In genomic region chr3:138560886-138561285, GRCm38 (mm10) we compare ENCODE assay signal across 18 mouse cellular contexts. TPM values are rescaled to one million over a fixed set of nuclear protein-coding genes. Genes with fewer than 3 reads are reported as not detected.
DNase-seq lines count a peak whose midpoint lies in the region; ATAC-seq lines count a peak whose summit lies in the region.
"Had no signal": no experiment of that assay in that cellular context is flagged by ENCODE, and none has a peak within 500 bp of the region (broad histone marks: within the 10 kb centered on the region; RNA-seq: fewer than 3 reads in every experiment).

No protein-coding gene starts in this region.

- H3K4me1 ChIP-seq in hindbrain, embryonic 12.5 days, result no peaks in the 10 kb centered on the region
- no peaks in the 10 kb centered on the region for H3K4me1 ChIP-seq in hindbrain, embryonic 13.5 days (replicated peaks)
- no peaks in the 10 kb centered on the region for H3K4me1 ChIP-seq in neural tube, embryonic 15.5 days
- H3K4me1 ChIP-seq in limb, embryonic 10.5 days, result 0 out of 2 replicates have a peak, but pooled peaks cover 5% of the 10 kb centered on the region

- DNase-seq in neural tube, embryonic 10.5 days (ENCODE audit: extremely low spot score, low spot score), result peak; percentile 27
- no peak for DNase-seq in limb, embryonic 10.5 days (ENCODE audit: low spot score)
- no peak for DNase-seq in kidney, adult 18-20 months
- DNase-seq in testis, postnatal 10 days (ENCODE audit: low spot score), result no peak
- DNase-seq: B cell, adult 2 months; cerebellum, adult 9-11 months; gastrocnemius, postnatal 14 days; heart, adult 18-20 months; kidney, adult 2 months; kidney, postnatal 25 days; lung, adult 18-20 months had no signal

- peaks cover 17% of the 10 kb centered on the region for H3K36me3 ChIP-seq in hindbrain, embryonic 12.5 days
- peaks cover 27% of the 10 kb centered on the region for H3K36me3 ChIP-seq in hindbrain, embryonic 13.5 days
- H3K36me3 ChIP-seq in neural tube, embryonic 15.5 days, result peaks cover 14% of the 10 kb centered on the region
- H3K36me3 ChIP-seq in limb, embryonic 10.5 days, result peaks cover 49% of the 10 kb centered on the region

- H3K27me3 ChIP-seq in hindbrain, embryonic 12.5 days, result no peaks in the 10 kb centered on the region
- H3K27me3 ChIP-seq in hindbrain, embryonic 13.5 days, result no peaks in the 10 kb centered on the region
- H3K27me3 ChIP-seq in neural tube, embryonic 15.5 days (replicated peaks), result no peaks in the 10 kb centered on the region
- H3K27me3 ChIP-seq in limb, embryonic 10.5 days (ENCODE audit: low read depth, poor library complexity, severe bottlenecking), result no peaks in the 10 kb centered on the region
- H3K27me3 ChIP-seq: heart, embryonic 13.5 days; neural tube, embryonic 13.5 days had no signal

- H3K4me3 ChIP-seq in hindbrain, embryonic 12.5 days, result no peak overlapping the region
- H3K4me3 ChIP-seq in hindbrain, embryonic 13.5 days, result no peak overlapping the region
- H3K4me3 ChIP-seq in neural tube, embryonic 15.5 days (replicated peaks), result no peak overlapping the region
- no peak overlapping the region for H3K4me3 ChIP-seq in limb, embryonic 10.5 days
- H3K4me3 ChIP-seq: heart, embryonic 13.5 days; neural tube, embryonic 13.5 days had no signal

- WGBS in hindbrain, embryonic 12.5 days, result 76% methylated on average over 3 of the region's 3 CpGs
- 66% methylated on average over 3 of the region's 3 CpGs for WGBS in hindbrain, embryonic 13.5 days
- 24% methylated on average over 3 of the region's 3 CpGs for WGBS in neural tube, embryonic 15.5 days
- 94% methylated on average over 3 of the region's 3 CpGs for WGBS in limb, embryonic 10.5 days

- no peak; the same call in 1 of the 2 replicates for ATAC-seq in hindbrain, embryonic 12.5 days (ENCODE audit: low FRiP score)
- ATAC-seq in hindbrain, embryonic 13.5 days (ENCODE audit: low FRiP score), result no peak
- ATAC-seq in neural tube, embryonic 15.5 days (ENCODE audit: low FRiP score), result no peak
- ATAC-seq: forebrain, embryonic 14.5 days had no signal

- no peak overlapping the region for H3K4me2 ChIP-seq in hindbrain, embryonic 12.5 days (replicated peaks)
- no peak overlapping the region for H3K4me2 ChIP-seq in hindbrain, embryonic 13.5 days
- H3K4me2 ChIP-seq in neural tube, embryonic 15.5 days, result no peak overlapping the region
- H3K4me2 ChIP-seq: heart, embryonic 13.5 days; liver, embryonic 11.5 days; neural tube, embryonic 13.5 days had no signal

- no peaks in the 10 kb centered on the region for H3K9me3 ChIP-seq in hindbrain, embryonic 12.5 days (replicated peaks)
- no peaks in the 10 kb centered on the region for H3K9me3 ChIP-seq in hindbrain, embryonic 13.5 days
- no peaks in the 10 kb centered on the region for H3K9me3 ChIP-seq in neural tube, embryonic 15.5 days (replicated peaks)
- H3K9me3 ChIP-seq in limb, embryonic 10.5 days (replicated peaks), result no peaks in the 10 kb centered on the region
- H3K9me3 ChIP-seq: heart, embryonic 13.5 days; neural tube, embryonic 13.5 days had no signal

- H3K9ac ChIP-seq in hindbrain, embryonic 12.5 days, result no peak overlapping the region
- no peak overlapping the region for H3K9ac ChIP-seq in hindbrain, embryonic 13.5 days
- H3K9ac ChIP-seq in neural tube, embryonic 15.5 days (replicated peaks), result no peak overlapping the region
- H3K9ac ChIP-seq: heart, embryonic 13.5 days; neural tube, embryonic 13.5 days had no signal

- H3K27ac ChIP-seq in hindbrain, embryonic 12.5 days, result 0 out of 2 replicates have a peak overlapping the region, but pooled peaks have one; percentile 3
- no peak overlapping the region for H3K27ac ChIP-seq in hindbrain, embryonic 13.5 days
- no peak overlapping the region for H3K27ac ChIP-seq in neural tube, embryonic 15.5 days (replicated peaks)
- H3K27ac ChIP-seq in limb, embryonic 10.5 days, result peak overlapping the region; percentile 58; the same call in 1 of the 2 replicates
- H3K27ac ChIP-seq: heart, embryonic 13.5 days; neural tube, embryonic 13.5 days had no signal

RNA-seq across cellular contexts. Expression of gene Eif4e, which starts 34.9 kb away (rescaled TPM):
- 300 and 313 TPM in 2 replicates for polyA plus RNA-seq in hindbrain, embryonic 12.5 days (2016; fragmentation: Nextera tagmentation; extraction: Ambion mirVana)
- polyA plus RNA-seq in hindbrain, embryonic 13.5 days (2015; fragmentation: Nextera tagmentation; extraction: Ambion mirVana), result 317 and 323 TPM in 2 replicates
- 320 and 328 TPM in 2 replicates for polyA plus RNA-seq in neural tube, embryonic 15.5 days (2015; fragmentation: Nextera tagmentation; extraction: Ambion mirVana)
- 540 and 565 TPM in 2 replicates for polyA plus RNA-seq in limb, embryonic 10.5 days (2016; fragmentation: Nextera tagmentation; extraction: Ambion mirVana)

Comparison
In these comparisons a context has a peak if more than half of its experiments do, and no peak if none do; other contexts are left out.
1. H3K27ac ChIP-seq: peak in hindbrain, embryonic 12.5 days (single experiment) and limb, embryonic 10.5 days (single experiment); none in hindbrain, embryonic 13.5 days (single experiment) and neural tube, embryonic 15.5 days (single experiment).